Mouse (Mus musculus): ENCODE data around the gene Myo10. TPM values are rescaled to one million over a fixed set of nuclear protein-coding genes. Genes with fewer than 3 reads are reported as not detected.

Gene Myo10
- polyA plus RNA-seq, 1 experiment from 2014 or later: 24.4 TPM

DNA sequence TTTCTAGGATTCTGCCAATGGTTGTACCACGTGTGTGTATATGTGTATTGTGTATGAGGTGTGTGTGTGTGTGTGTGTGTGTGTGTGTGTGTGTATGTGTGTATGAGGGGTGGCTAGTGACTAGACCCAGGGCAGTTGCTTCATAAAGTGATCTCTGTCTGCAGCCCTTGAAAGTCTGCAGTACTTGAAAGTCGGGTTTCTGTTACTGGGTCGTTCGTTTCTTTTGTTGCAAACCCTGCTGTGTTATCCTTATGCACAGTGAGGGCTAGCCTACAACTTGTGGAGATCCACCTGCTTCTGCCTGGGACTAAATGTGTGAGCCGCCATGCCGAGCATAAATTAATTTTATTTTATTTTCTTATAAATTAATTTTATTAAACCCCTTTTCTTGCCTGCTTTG is 133.2 kb downstream of the Myo10 start:
- peak overlapping the region; percentile 56; the same call in 1 of the 2 replicates for H3K9ac ChIP-seq

DNA sequence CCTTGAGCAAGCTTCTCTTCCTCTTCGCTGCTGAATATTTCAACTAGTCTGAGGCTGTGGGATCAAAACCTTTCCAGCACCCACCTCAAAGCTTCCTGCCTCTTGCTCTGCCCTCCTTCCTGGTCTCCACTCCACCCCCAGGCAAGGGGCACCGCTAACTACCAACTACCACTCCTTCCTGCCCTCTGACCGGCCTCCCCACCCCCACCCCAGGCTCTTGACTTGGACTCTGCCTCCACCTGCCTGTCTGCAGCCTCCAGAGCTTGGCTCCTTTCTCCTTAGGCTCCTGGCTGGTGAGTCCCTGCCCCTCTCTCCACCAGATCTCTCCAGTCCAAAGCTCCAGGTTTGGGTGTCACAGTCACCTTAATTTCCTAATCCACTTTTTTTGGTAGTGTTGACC is 133.7 kb downstream of the Myo10 start:
- 31% methylated on average over 3 of the region's 3 CpGs for WGBS
- H3K9ac ChIP-seq: no peak overlapping the region
- ATAC-seq (ENCODE audit: low FRiP score): no peak
- H3K36me3 ChIP-seq (replicated peaks; ENCODE audit: control insufficient read depth, insufficient read depth): no peaks in the 10 kb centered on the region
- H3K4me1 ChIP-seq (replicated peaks; ENCODE audit: control insufficient read depth, insufficient read depth, low read length): peaks cover 28% of the 10 kb centered on the region
- H3K27me3 ChIP-seq (ENCODE audit: control insufficient read depth, insufficient read depth, low read length): no peaks in the 10 kb centered on the region
- H3K9me3 ChIP-seq (ENCODE audit: control insufficient read depth, low read length): no peaks in the 10 kb centered on the region
- H3K27ac ChIP-seq: no peak overlapping the region
- peak overlapping the region; percentile 24; the same call in 1 of the 2 replicates for H3K4me3 ChIP-seq (replicated peaks; ENCODE audit: low read length)
- peak overlapping the region; percentile 47 for H3K4me2 ChIP-seq (replicated peaks)
- DNase-seq (ENCODE audit: low spot score): no peak

More for the DNA sequence above, 133.2 kb downstream of the Myo10 start:
- H3K4me3 ChIP-seq (replicated peaks; ENCODE audit: low read length): peak overlapping the region; percentile 24
- peak overlapping the region; percentile 47 for H3K4me2 ChIP-seq (replicated peaks)
- no peaks in the 10 kb centered on the region for H3K36me3 ChIP-seq (replicated peaks; ENCODE audit: control insufficient read depth, insufficient read depth)
- ATAC-seq (ENCODE audit: low FRiP score) (no peak), DNase-seq (ENCODE audit: low spot score) (no peak)
- peaks cover 27% of the 10 kb centered on the region for H3K4me1 ChIP-seq (replicated peaks; ENCODE audit: control insufficient read depth, insufficient read depth, low read length)
- no peaks in the 10 kb centered on the region for H3K27me3 ChIP-seq (ENCODE audit: control insufficient read depth, insufficient read depth, low read length)
- 41% methylated on average over 6 of the region's 6 CpGs for WGBS
- H3K27ac ChIP-seq: peak overlapping the region; percentile 81
- no peaks in the 10 kb centered on the region for H3K9me3 ChIP-seq (ENCODE audit: control insufficient read depth, low read length)

DNA sequence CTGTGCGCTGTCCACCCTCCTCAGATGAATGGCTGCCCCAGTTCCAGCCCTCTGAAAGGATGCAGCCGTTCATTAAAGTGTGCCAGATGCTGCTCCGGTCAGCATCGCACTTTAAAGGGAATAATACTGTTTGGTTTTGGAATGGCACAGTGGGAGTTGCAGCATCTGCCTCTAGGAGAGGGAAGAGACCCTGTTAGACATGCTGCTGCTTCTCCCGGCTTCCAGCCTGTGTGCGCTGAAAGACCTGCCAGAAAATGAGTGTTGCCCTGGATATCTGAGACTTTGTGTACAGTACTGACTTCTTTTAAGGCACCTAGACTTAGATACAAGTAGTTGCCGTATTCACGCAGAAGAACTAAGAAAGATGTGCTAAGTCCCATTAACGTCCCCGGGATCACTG is 135.7 kb downstream of the Myo10 start:
- Histone ChIP-seq H3K9ac (no peak overlapping the region), H3K27me3 (ENCODE audit: control insufficient read depth, insufficient read depth, low read length) (no peaks in the 10 kb centered on the region), H3K36me3 (replicated peaks; ENCODE audit: control insufficient read depth, insufficient read depth) (no peaks in the 10 kb centered on the region), H3K9me3 (ENCODE audit: control insufficient read depth, low read length) (no peaks in the 10 kb centered on the region), H3K4me3 (replicated peaks; ENCODE audit: low read length) (no peak overlapping the region), H3K4me2 (replicated peaks) (peak overlapping the region; percentile 35), H3K27ac (peak overlapping the region; percentile 67), H3K4me1 (replicated peaks; ENCODE audit: control insufficient read depth, insufficient read depth, low read length) (peaks cover 43% of the 10 kb centered on the region)
- no peak for ATAC-seq (ENCODE audit: low FRiP score)
- 21% methylated on average over 10 of the region's 10 CpGs for WGBS
- no peak for DNase-seq (ENCODE audit: low spot score)

DNA sequence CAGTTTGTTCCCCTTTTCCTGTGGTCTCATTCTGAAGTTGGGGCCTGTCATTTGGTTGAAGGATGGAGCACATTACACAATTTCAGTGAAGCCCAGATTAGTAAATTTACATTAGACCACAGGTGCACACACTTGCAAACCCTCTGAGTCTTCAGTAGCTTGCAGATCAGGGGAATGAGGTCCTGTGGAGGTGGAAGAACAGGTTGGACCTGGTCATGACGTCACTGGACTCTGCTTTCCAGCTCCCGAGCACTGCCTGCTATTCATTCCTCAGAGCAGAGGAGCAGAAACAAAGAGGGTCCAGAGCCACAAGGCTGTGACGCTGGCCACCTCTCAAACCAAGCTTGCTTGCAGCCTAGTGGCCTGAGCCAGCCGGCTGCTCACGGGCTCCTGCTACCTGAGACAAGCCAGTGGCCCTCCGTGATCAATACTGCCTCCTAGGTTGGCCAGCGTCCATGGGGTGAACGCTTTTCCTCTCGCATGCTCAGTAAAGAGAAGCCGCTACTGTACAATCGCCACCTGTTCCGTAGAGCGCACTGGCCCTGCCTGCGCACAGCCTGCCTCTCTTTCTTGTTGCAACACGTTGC is 136.3 kb downstream of the Myo10 start:
- Histone ChIP-seq H3K27me3 (ENCODE audit: control insufficient read depth, insufficient read depth, low read length) (no peaks in the 10 kb centered on the region), H3K27ac (peak overlapping the region; percentile 67; the same call in 1 of the 2 replicates), H3K4me2 (replicated peaks) (peak overlapping the region; percentile 35), H3K9ac (peak overlapping the region; percentile 20), H3K4me1 (replicated peaks; ENCODE audit: control insufficient read depth, insufficient read depth, low read length) (peaks cover 45% of the 10 kb centered on the region), H3K36me3 (replicated peaks; ENCODE audit: control insufficient read depth, insufficient read depth) (no peaks in the 10 kb centered on the region), H3K4me3 (replicated peaks; ENCODE audit: low read length) (peak overlapping the region; percentile 11), H3K9me3 (ENCODE audit: control insufficient read depth, low read length) (no peaks in the 10 kb centered on the region)
- no peak for DNase-seq (ENCODE audit: low spot score)
- 31% methylated on average over 15 of the region's 15 CpGs for WGBS
- ATAC-seq (ENCODE audit: low FRiP score): 0 out of 2 replicates have a peak, but pooled peaks have one; percentile 3

DNA sequence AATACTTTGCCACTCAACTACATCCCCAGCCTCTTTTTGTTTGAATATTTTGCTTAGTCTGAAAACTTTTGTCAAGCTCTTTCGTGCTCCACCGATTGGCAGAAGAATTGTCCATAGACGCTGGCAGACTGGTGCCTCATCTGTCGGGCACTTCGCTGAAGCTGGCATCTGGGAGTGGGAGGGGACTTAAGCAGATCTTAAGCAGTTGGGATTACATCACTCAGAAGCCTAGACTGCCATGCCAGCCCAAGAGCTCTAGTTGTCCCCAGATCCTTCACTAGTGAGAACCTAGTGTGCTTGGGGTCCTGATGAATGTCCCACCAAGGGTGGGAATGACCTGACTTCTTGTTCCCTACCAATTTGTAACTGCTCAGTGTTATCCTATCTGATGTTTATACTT is 138.0 kb downstream of the Myo10 start:
- H3K4me1 ChIP-seq (replicated peaks; ENCODE audit: control insufficient read depth, insufficient read depth, low read length): peaks cover 53% of the 10 kb centered on the region
- H3K4me2 ChIP-seq (replicated peaks): peak overlapping the region; percentile 35; the same call in 1 of the 2 replicates
- no peak overlapping the region for H3K4me3 ChIP-seq (replicated peaks; ENCODE audit: low read length)
- WGBS: 42% methylated on average over 5 of the region's 5 CpGs
- ATAC-seq (ENCODE audit: low FRiP score) (no peak), DNase-seq (ENCODE audit: low spot score) (no peak)
- no peaks in the 10 kb centered on the region for H3K9me3 ChIP-seq (ENCODE audit: control insufficient read depth, low read length)
- H3K27me3 ChIP-seq (ENCODE audit: control insufficient read depth, insufficient read depth, low read length): no peaks in the 10 kb centered on the region
- H3K9ac ChIP-seq: no peak overlapping the region
- H3K27ac ChIP-seq: 0 out of 2 replicates have a peak overlapping the region, but pooled peaks have one; percentile 66
- no peaks in the 10 kb centered on the region for H3K36me3 ChIP-seq (replicated peaks; ENCODE audit: control insufficient read depth, insufficient read depth)

DNA sequence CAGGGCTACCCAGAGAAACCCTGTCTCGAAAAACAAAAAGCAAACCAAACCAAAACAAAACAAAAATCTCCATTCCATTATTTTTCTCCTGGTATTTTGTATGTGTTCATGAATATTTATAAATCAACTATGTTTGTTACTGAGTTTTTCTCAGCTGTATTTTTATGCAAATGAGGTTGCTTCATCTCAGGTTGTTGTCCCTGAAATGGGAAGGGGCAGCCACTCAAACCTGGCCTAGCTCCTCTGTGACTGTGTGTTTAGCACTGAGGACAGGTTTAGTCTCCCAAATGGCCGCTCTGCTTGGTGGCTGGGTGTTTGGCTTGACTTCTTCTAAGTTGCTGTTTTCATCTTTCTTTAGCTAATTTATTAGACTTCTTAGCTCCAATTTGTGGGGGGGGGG is 138.7 kb downstream of the Myo10 start:
- H3K27me3 ChIP-seq (ENCODE audit: control insufficient read depth, insufficient read depth, low read length): no peaks in the 10 kb centered on the region
- no peak overlapping the region for H3K9ac ChIP-seq
- 42% methylated on average over 2 of the region's 2 CpGs for WGBS

DNA sequence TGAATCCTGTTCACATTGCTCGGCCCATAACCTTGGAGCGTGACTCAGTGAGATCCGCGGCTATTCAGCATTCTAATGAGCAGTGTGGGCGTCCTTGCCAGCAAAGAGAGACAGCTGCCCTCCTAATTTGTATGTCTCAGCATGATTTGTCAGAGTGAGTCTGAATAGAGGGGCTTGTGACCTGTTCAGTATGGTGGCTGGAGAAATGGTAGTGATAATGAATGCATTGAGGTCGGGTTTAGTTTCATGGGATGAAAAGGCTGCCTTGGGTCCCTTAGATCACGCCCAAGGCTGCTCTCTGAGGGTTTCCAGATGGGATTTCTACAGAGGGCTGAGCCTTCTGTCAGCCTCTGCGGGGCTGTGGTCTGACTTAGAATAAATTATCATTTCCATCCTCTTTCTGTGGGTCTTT is 139.5 kb downstream of the Myo10 start:
- Histone ChIP-seq H3K9me3 (ENCODE audit: control insufficient read depth, low read length) (no peaks in the 10 kb centered on the region), H3K9ac (peak overlapping the region; percentile 41; the same call in 1 of the 2 replicates)

More for the DNA sequence above, 138.7 kb downstream of the Myo10 start:
- Histone ChIP-seq H3K9me3 (ENCODE audit: control insufficient read depth, low read length) (no peaks in the 10 kb centered on the region), H3K27ac (peak overlapping the region; percentile 66), H3K4me1 (replicated peaks; ENCODE audit: control insufficient read depth, insufficient read depth, low read length) (peaks cover 54% of the 10 kb centered on the region), H3K4me2 (replicated peaks) (peak overlapping the region; percentile 42), H3K36me3 (replicated peaks; ENCODE audit: control insufficient read depth, insufficient read depth) (no peaks in the 10 kb centered on the region), H3K4me3 (replicated peaks; ENCODE audit: low read length) (no peak overlapping the region)
- no peak for DNase-seq (ENCODE audit: low spot score)
- no peak for ATAC-seq (ENCODE audit: low FRiP score)

DNA sequence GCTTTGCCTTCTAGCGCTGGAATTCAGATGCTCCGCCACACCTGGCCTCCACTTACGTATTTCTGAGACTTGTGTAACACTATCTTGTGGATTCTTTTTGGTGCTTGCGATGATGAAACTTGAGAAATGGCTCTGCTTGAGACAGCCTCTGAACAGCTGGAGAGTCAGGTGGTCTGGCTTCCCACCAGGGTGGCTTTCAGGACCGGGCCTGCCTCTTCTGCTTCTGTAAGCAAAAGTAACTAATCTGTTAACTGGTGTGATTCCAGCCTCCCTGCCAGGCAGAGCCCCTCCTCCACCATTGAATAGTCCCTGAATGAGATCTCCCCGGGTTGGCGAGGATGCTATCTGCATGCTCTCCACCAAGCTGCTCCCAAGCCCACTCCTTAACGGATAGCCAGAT is 140.0 kb downstream of the Myo10 start:
- DNase-seq (ENCODE audit: low spot score) (peak; percentile 60), ATAC-seq (ENCODE audit: low FRiP score) (peak; percentile 49)
- H3K9ac ChIP-seq: no peak overlapping the region
- no peaks in the 10 kb centered on the region for H3K9me3 ChIP-seq (ENCODE audit: control insufficient read depth, low read length)
- peak overlapping the region; percentile 66 for H3K27ac ChIP-seq
- H3K4me3 ChIP-seq (replicated peaks; ENCODE audit: low read length): no peak overlapping the region
- peaks cover 54% of the 10 kb centered on the region for H3K4me1 ChIP-seq (replicated peaks; ENCODE audit: control insufficient read depth, insufficient read depth, low read length)
- H3K27me3 ChIP-seq (ENCODE audit: control insufficient read depth, insufficient read depth, low read length): no peaks in the 10 kb centered on the region
- H3K4me2 ChIP-seq (replicated peaks): peak overlapping the region; percentile 42
- no peaks in the 10 kb centered on the region for H3K36me3 ChIP-seq (replicated peaks; ENCODE audit: control insufficient read depth, insufficient read depth)
- 12% methylated on average over 8 of the region's 8 CpGs for WGBS

More for the DNA sequence above, 139.5 kb downstream of the Myo10 start:
- H3K27me3 ChIP-seq (ENCODE audit: control insufficient read depth, insufficient read depth, low read length): no peaks in the 10 kb centered on the region
- DNase-seq (ENCODE audit: low spot score) (peak; percentile 69), ATAC-seq (ENCODE audit: low FRiP score) (peak; percentile 81)
- H3K4me3 ChIP-seq (replicated peaks; ENCODE audit: low read length): no peak overlapping the region
- H3K4me1 ChIP-seq (replicated peaks; ENCODE audit: control insufficient read depth, insufficient read depth, low read length): peaks cover 54% of the 10 kb centered on the region
- WGBS: 6% methylated on average over 8 of the region's 8 CpGs
- H3K4me2 ChIP-seq (replicated peaks): peak overlapping the region; percentile 42
- no peaks in the 10 kb centered on the region for H3K36me3 ChIP-seq (replicated peaks; ENCODE audit: control insufficient read depth, insufficient read depth)
- peak overlapping the region; percentile 66 for H3K27ac ChIP-seq

DNA sequence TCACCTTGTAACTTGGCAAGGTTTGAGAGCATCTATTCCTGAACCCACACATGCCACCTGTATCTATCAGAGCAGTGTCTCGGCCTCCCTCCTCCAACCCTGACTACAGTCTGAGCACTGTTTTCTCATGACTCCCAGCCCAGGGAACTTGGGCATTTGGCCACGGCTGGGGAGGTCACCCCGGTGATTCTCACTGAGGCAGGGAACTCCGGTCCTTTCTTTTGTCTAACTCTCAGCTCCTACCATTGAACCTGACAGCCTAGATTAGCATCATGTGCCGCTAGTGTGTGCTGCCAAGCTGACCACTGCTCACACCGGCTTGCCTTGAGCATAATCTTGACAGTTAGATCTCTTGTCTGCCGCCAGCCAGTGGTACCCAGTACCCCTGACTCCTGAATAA is 140.8 kb downstream of the Myo10 start:
- no peak for DNase-seq (ENCODE audit: low spot score)
- WGBS: 19% methylated on average over 7 of the region's 7 CpGs
- no peaks in the 10 kb centered on the region for H3K9me3 ChIP-seq (ENCODE audit: control insufficient read depth, low read length)
- peaks cover 55% of the 10 kb centered on the region for H3K4me1 ChIP-seq (replicated peaks; ENCODE audit: control insufficient read depth, insufficient read depth, low read length)
- H3K36me3 ChIP-seq (replicated peaks; ENCODE audit: control insufficient read depth, insufficient read depth): no peaks in the 10 kb centered on the region
- H3K4me2 ChIP-seq (replicated peaks): peak overlapping the region; percentile 18; the same call in 1 of the 2 replicates
- no peak overlapping the region for H3K9ac ChIP-seq
- peak overlapping the region; percentile 66 for H3K27ac ChIP-seq
- H3K4me3 ChIP-seq (replicated peaks; ENCODE audit: low read length): no peak overlapping the region
- H3K27me3 ChIP-seq (ENCODE audit: control insufficient read depth, insufficient read depth, low read length): no peaks in the 10 kb centered on the region
- peak; percentile 9; the same call in 1 of the 2 replicates for ATAC-seq (ENCODE audit: low FRiP score)
